Mouse (Mus musculus) A20 (cell line): Measurements from ENCODE around the gene Ankrd55.

ENCODE experiments used
- DNase-seq: peaks from one replicate; pipeline ENCODE4 v3.0.0-alpha.2; 2011; ENCODE audit warnings: low read depth, low spot score

The Ankrd55 gene

GRCm38 (mm10) chr13:112375766-112376165 lies 87.5 kb downstream of the Ankrd55 start:
- no peak for DNase-seq

GRCm38 (mm10) chr13:112378782-112379305 lies 90.6 kb downstream of the Ankrd55 start:
- DNase-seq = peak; percentile 68

- DNase-seq = no peak
These were observed 93.2 kb downstream of the Ankrd55 start for GRCm38 (mm10) chr13:112381476-112381875.

- DNase-seq = no peak
These were observed 94.2 kb downstream of the Ankrd55 start for GRCm38 (mm10) chr13:112382457-112382856.

- DNase-seq = no peak
These were observed 94.7 kb downstream of the Ankrd55 start for GRCm38 (mm10) chr13:112382956-112383355.

GRCm38 (mm10) chr13:112383941-112384659 lies 95.8 kb downstream of the Ankrd55 start:
- DNase-seq = no peak

- DNase-seq = no peak
These were observed 96.8 kb downstream of the Ankrd55 start for GRCm38 (mm10) chr13:112385040-112385439.

GRCm38 (mm10) chr13:112386494-112387075 lies 98.3 kb downstream of the Ankrd55 start:
- DNase-seq = no peak

GRCm38 (mm10) chr13:112387279-112387678 lies 99.0 kb downstream of the Ankrd55 start:
- DNase-seq = no peak

GRCm38 (mm10) chr13:112388176-112388575 lies 99.9 kb downstream of the Ankrd55 start:
- no peak for DNase-seq

- DNase-seq = no peak
These were observed 102.0 kb downstream of the Ankrd55 start for GRCm38 (mm10) chr13:112390206-112390605.

GRCm38 (mm10) chr13:112391354-112391753 lies 103.1 kb downstream of the Ankrd55 start:
- no peak for DNase-seq

GRCm38 (mm10) chr13:112393356-112393755 lies 105.1 kb downstream of the Ankrd55 start:
- DNase-seq = no peak

GRCm38 (mm10) chr13:112394271-112394670 lies 106.0 kb downstream of the Ankrd55 start:
- DNase-seq = no peak

- DNase-seq = no peak
These were observed 116.5 kb downstream of the Ankrd55 start for GRCm38 (mm10) chr13:112404723-112405122.

- no peak for DNase-seq
These were observed 116.9 kb downstream of the Ankrd55 start for GRCm38 (mm10) chr13:112405184-112405583.

- no peak for DNase-seq
These were observed 118.4 kb downstream of the Ankrd55 start for GRCm38 (mm10) chr13:112406618-112407017.

- DNase-seq = no peak
These were observed 119.0 kb downstream of the Ankrd55 start for GRCm38 (mm10) chr13:112407181-112407700.

- no peak for DNase-seq
These were observed 119.7 kb downstream of the Ankrd55 start for GRCm38 (mm10) chr13:112407776-112408490.

GRCm38 (mm10) chr13:112408701-112409100 lies 120.5 kb downstream of the Ankrd55 start:
- DNase-seq = no peak

GRCm38 (mm10) chr13:112409331-112409730 lies 121.1 kb downstream of the Ankrd55 start:
- DNase-seq = no peak

GRCm38 (mm10) chr13:112409851-112410250 lies 121.6 kb downstream of the Ankrd55 start:
- DNase-seq = no peak
